Mouse (Mus musculus) adrenal gland, postnatal 10 days (tissue): ENCODE results near the gene Elk3. TPM values are rescaled to one million over a fixed set of nuclear protein-coding genes. Genes with fewer than 3 reads are reported as not detected.
"Not testable (repeated sequence)": the region's sequence is repeated elsewhere in the genome, so short reads cannot be mapped to it uniquely, and the experiment has no call there.

Experiments
- DNase-seq: peaks from one replicate; pipeline ENCODE4 v3.0.0; 2021; ENCODE audit warnings: mixed read lengths
- long read RNA-seq, 2 experiments: library from polyadenylated mRNA; stranded (forward); transcript quantifications; one replicate each; pipeline ENCODE4 v2.0.0; 2021
- total RNA-seq, 2 experiments: library from RNA; stranded (reverse); gene quantifications; 2 replicates each; pipeline ENCODE4 v1.2.3; 2021

The Elk3 gene
- total RNA-seq: 10 to 100 TPM; 58.4 to 70.4 TPM
- long read RNA-seq, experiment 1, full-length matches to known transcripts: 10 of 41 reads
- long read RNA-seq, experiment 1, partial matches to known transcripts: 7 of 41 reads
- long read RNA-seq, experiment 1, other reads (novel, unspliced or antisense): 24 of 41 reads
- long read RNA-seq, experiment 2, full-length matches to known transcripts: 27 of 30 reads
- long read RNA-seq, experiment 2, partial matches to known transcripts: 2 of 30 reads
- long read RNA-seq, experiment 2, other reads (novel, unspliced or antisense): 1 of 30 reads

GRCm38 (mm10) chr10:93310721-93311411 lies at the start of gene Elk3:
Gene Elk3, minus strand, starts transcription at chr10:93311135.
- peak; percentile 67 for DNase-seq

DNA sequence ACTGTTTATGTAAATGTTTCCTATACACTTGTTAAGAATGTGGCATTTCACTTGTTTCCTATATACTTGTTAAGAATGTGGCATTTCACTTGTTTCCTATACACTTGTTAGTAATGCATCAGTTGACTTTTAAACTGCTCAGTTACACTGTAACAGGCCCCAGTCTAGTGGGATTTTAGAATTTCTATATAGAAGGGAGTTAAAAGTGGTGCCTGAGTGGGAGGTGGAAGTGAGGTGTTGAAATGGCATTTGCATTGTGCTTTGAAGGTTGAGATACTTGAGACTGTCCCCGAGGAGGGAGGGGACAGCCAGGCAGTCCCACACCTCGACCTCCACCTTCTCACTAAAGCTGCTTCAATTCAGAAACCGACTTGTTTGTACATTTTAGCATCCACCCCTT lies 49.7 kb upstream of the Elk3 start:
- DNase-seq: no peak

DNA sequence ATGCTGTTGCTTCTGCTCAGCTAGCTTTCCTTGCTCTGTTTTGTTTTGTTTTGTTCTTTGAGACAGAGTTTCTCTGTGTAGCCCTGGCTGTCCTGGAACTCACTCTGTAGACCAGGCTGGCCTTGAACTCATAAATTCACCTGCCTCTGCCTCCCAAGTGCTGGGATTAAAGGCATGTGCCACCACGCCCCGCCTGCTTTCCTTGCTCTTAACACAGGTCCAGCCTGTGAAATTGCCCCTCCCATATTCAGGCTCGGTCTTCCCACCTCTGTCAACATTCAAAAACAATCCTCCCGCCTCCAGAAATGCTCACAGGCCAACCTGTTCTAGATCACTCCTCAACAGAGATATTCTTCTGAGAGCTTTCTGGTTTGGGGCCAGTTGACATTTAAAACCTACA lies 49.3 kb upstream of the Elk3 start:
- DNase-seq: not testable (repeated sequence)

GRCm38 (mm10) chr10:93359339-93359863 lies 48.5 kb upstream of the Elk3 start:
- no peak for DNase-seq

DNA sequence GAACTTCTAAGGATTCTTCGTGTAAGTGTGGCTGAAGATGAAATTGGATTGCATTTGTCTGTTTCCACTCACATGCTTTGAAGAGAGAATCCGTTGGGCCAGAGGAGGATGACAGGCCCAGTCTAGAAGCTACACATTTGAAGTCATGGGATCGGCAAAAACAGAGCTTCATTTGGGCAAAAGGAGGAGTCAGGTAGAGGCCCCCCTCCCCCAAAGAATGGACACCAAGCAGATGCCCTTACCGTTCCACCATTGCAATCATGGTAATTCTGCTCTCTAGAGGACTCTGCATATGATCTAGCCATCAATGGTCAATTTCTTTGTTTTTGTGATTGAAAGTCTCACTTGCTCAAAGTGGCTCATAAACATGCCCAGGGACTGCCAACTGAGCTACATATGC lies 47.9 kb upstream of the Elk3 start:
- no peak for DNase-seq

- DNase-seq: peak; percentile 30
Measured at GRCm38 (mm10) chr10:93357162-93357561, 46.2 kb upstream of the Elk3 start.

DNA sequence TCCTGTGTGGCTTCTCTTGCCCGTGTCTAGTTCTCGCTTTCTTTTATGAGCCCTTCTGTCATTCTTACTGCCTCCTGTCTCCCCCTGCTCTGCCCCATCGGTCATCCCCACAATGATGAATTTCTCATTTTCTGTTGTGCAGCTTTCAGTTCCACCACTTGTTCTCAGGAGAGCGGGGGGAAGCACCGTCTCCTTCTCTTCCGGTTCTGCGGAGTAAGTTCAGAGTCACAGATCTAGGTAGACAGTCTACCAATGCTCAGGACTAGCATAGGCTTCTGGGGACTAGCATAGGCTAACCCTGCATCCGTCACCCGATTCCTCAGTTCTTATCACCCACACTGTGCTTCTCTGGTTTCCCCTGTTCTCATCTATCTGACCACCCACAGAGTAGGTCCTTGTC lies 45.2 kb upstream of the Elk3 start:
- DNase-seq: no peak

GRCm38 (mm10) chr10:93355276-93355927 lies 44.5 kb upstream of the Elk3 start:
- DNase-seq: no peak

- DNase-seq: no peak
Measured at GRCm38 (mm10) chr10:93353545-93354326, 42.8 kb upstream of the Elk3 start.

DNA sequence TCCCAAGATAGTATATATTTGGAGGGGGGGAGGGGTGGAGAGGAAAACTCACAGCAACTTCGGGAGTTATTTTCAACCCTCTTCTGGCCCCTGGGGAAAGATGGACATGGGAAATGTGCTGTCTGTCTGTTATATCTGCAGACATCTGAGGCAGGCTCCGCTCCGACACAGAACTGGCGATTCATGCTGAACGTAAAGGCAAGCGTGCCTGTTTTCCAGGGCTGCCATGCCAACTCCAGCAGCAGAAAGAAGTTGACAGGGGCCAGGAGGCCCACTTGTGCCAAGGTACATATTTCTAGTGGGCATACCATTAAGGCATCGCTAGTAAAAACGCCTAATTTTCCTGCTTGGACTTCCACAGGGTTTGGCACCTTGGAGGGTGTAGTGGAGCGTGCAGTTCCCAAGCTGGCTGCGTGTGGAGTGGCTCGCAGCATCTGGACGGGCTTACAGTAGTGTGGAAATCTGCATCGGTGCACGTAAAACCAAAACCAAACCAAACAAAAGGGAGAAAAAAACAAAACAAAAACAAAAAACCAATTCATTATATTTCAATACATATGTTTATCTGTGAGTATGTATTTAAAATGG lies 37.1 kb upstream of the Elk3 start:
- DNase-seq: no peak

DNA sequence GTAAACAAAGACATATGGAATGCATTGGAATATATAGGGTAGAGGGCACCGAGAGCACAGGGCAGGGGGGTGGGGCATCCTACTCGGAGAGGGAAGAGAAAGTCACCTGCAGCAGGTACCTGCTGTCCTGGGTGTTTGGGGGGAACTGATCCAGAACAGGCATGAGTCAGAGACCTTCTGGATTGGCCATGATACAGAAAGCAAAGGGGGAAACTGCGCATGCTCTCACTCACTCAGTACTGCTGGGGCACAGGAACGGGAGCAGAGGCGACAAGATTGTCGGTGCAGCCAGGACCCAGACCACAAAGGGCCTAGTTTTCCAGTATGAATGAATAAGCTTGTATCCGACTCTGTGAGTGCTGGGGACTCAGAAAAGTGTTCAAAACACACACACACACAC lies 36.5 kb upstream of the Elk3 start:
- no peak for DNase-seq

GRCm38 (mm10) chr10:93346208-93346936 lies 35.4 kb upstream of the Elk3 start:
- no peak for DNase-seq

GRCm38 (mm10) chr10:93345497-93345896 lies 34.6 kb upstream of the Elk3 start:
- no peak for DNase-seq

DNA sequence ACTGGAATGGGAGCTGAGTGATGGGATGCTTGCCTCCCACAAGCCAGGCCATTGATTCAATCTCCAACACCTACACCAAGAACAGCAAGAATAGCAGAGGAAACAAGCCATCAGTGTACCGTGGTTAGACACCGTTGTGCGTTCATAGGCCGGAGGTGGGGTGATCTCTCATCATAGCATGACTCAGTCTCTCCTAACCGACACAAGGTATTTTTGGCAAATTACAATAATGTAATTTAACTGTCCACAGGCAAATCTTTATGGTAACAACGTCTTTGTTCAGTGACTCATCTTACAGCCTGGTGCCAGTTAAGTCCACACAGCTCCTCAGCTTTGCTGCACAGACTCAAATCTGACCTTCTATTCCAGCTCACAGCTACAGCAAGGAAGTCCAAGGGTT lies 32.5 kb upstream of the Elk3 start:
- DNase-seq: no peak

- DNase-seq: no peak
Measured at GRCm38 (mm10) chr10:93342986-93343385, 32.1 kb upstream of the Elk3 start.

GRCm38 (mm10) chr10:93338526-93338925 lies 27.6 kb upstream of the Elk3 start:
- peak; percentile 48 for DNase-seq

DNA sequence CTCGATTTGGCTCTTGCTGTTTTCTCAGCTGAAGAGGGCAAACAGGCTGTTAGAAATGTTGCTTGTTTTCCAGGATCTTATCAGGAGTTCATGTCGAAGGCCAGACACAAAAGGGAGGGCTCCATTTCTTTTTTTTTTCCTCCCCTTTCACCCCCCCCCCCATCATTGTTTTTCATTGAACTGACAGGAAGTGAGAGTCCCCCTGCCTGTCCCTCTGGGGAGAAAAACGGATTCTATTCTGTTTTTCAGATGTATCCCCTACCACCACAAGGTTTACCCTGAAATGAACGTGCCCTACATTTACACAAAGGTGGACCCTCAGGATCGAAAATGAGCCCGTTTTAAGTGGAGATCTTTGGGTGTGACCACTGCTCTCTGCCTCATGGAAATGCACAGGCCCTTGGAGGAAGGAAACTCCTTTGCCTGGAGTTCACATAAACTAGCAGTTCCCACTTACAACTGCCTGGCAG lies 25.6 kb upstream of the Elk3 start:
- no peak for DNase-seq

DNA sequence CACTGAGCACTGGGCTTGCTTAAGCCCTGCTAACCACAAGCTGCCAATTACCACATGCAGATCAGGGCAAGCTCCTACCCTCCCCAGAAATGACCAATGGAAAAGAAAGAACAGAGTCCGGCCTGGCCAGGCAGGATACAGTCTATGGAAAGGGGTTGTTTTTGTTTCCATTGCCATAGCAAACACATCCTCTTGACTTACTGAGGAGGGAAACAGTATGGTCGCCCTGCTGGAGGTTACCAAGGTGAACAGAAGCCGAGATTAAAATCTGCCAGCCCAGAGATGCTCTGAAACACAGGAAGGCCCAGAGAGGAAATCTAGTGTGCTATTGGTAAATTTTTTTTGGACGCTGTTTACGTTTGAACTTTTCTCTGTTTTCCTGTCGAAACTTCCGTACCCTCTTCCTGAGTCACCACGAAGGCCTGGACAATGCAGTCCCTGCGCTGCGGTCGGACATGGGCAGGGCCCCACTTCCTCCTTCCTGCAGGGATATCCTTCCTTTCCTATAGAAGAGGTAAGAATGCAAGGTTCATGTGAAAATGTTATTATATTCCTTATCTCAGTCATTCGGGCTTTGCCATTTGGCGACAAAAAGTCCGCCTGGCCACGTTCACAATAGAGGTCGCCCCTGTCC lies 25.0 kb upstream of the Elk3 start:
- peak; percentile 30 for DNase-seq

DNA sequence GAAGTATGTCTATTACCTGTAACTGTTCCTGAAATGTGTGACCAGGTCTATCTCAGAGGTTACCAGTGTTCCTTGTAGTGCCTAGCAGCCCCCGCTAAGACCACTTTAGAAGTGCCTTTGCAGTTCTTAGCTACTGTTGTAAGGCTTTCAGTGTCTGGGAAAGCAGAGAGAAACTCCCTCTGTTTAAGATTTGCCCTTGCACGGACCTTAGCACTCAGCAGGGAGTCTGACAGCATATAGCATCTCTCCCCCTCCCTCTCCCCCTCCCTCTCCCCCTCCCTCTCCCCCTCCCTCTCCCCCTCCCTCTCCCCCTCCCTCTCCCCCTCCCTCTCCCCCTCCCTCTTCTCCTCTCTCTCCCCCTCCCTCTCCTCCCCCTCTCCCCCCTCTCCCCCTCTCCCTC lies 24.1 kb upstream of the Elk3 start:
- DNase-seq: no peak

DNA sequence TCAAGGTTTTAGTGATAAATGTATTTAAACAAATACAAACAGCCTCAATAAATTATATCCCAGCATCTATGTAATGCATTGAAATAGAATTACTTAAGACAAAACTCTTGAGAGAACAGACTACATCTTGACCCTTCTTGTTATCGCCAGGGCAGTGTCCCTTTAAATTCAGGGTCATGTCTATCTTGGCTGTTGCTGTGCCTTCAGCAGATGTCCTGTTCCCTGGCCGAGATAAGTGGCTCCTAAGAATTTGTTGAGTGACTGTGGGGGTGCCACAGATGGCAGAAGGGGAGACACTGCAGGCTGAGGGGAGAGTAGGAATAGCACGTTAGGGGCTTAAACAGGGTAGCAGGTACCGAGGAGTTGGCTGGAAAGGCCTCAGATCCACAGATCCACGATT lies 22.3 kb upstream of the Elk3 start:
- DNase-seq: no peak
